Mouse (Mus musculus) CH12F3 (cell line): ENCODE results near the gene Irs3.

Source experiments
- in situ Hi-C: fragments of 300-500 bp; cut with MboI; formaldehyde crosslinking; loops from 2 replicates; pipeline ENCODE4 v1.14.3; 2020; ENCODE audit warnings: low sequenced_read_pairs

Irs3 gene

GRCm38 (mm10) chr5:137596601-137597261, 48.8 kb downstream of the Irs3 start:
- in situ Hi-C loops, result no loop called here

- in situ Hi-C loops, result no loop called here
These were observed 49.6 kb downstream of the Irs3 start for GRCm38 (mm10) chr5:137595921-137596320.
